Mouse (Mus musculus): Measurements from ENCODE around the gene Pam.

GRCm38 (mm10) chr1:97963711-97964110, 131.7 kb downstream of the Pam start:
- TF ChIP-seq POLR2A (IDR thresholded peaks at IDR 0.05; ENCODE audit: borderline replicate concordance, low read depth, low read length) (no peak), CTCF (IDR thresholded peaks at IDR 0.05; ENCODE audit: low read depth, low read length) (no peak)
